In the genomic region with DNA sequence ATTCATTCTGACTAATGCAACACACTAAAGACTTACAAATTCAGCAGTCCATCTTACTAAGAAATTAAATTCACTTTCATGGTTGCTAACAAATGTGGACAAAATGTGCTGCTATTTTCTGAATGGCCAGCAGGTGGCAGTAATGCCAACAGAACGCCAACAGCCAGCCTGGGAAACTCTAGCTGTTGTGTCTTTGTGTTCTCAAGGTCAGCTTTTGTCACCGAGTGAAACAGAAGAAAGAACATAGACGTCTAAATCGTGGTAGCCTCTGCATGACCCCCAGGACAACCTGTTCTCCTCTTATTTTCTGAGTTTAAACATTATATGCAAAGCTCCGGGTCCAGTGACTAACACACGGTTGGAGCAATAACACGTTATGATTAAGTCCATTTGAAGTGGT, we compare ENCODE assay signal across 8 mouse cellular contexts. TPM values are rescaled to one million over a fixed set of nuclear protein-coding genes. Genes with fewer than 3 reads are reported as not detected.
DNase-seq lines count a peak whose midpoint lies in the region; ATAC-seq and TF ChIP-seq lines count a peak whose summit lies in the region.

No protein-coding gene starts in this region.

- ATAC-seq in embryonic facial prominence, embryonic 15.5 days (ENCODE audit: insufficient number of reproducible peaks, low FRiP score, low TSS enrichment, low read depth) = no peak
- no peak for ATAC-seq in hindbrain, postnatal 0 days
- ATAC-seq in limb, embryonic 13.5 days (ENCODE audit: low FRiP score, low read depth) = no peak
- no peak for ATAC-seq in midbrain, postnatal 0 days (ENCODE audit: low FRiP score)

- 0 out of 2 replicates have a peak overlapping the region, but pooled peaks have one; percentile 1 for H3K27ac ChIP-seq in gastrocnemius, adult 2 months
- H3K27ac ChIP-seq in embryonic facial prominence, embryonic 15.5 days (replicated peaks) = no peak overlapping the region
- 0 out of 2 replicates have a peak overlapping the region, but pooled peaks have one; percentile 32 for H3K27ac ChIP-seq in hindbrain, postnatal 0 days
- no peak overlapping the region for H3K27ac ChIP-seq in limb, embryonic 13.5 days
- H3K27ac ChIP-seq in midbrain, postnatal 0 days (ENCODE audit: low read depth, low read length) = peak overlapping the region; percentile 39

- DNase-seq in gastrocnemius, adult 2 months = peak; percentile 63
- DNase-seq in gastrocnemius, postnatal 14 days = no peak
- peak; percentile 55 to 73 for DNase-seq in adrenal gland, postnatal 36 days
- DNase-seq in hindbrain, postnatal 0 days (ENCODE audit: low spot score) = peak; percentile 90
- DNase-seq in midbrain, postnatal 0 days (ENCODE audit: low spot score) = peak; percentile 91
- DNase-seq in spleen, postnatal 4 days (ENCODE audit: low spot score in 2 of 2) = peak; percentile 54 to 79

- intact Hi-C loops in gastrocnemius, adult 2 months (cut with DNase I) = loop anchor here (2.0 to 10.0 kb wide), 2 partner anchors 109 to 423 kb away; partner anchors contain the start of genes Amigo2 and Pced1b
- intact Hi-C loops in gastrocnemius, postnatal 14 days (cut with DNase I; ENCODE audit: low total_unique reads) = no loop called here

- H3K4me3 ChIP-seq in gastrocnemius, adult 2 months = peak overlapping the region; percentile 36
- no peak overlapping the region for H3K4me3 ChIP-seq in embryonic facial prominence, embryonic 15.5 days (replicated peaks)
- H3K4me3 ChIP-seq in hindbrain, postnatal 0 days (ENCODE audit: low read length) = no peak overlapping the region
- no peak overlapping the region for H3K4me3 ChIP-seq in limb, embryonic 13.5 days
- no peak overlapping the region for H3K4me3 ChIP-seq in midbrain, postnatal 0 days (ENCODE audit: low read depth, low read length)

- 0 out of 2 replicates have a peak overlapping the region, but pooled peaks have one; percentile 12 for H3K4me2 ChIP-seq in embryonic facial prominence, embryonic 15.5 days (replicated peaks)
- no peak overlapping the region for H3K4me2 ChIP-seq in hindbrain, postnatal 0 days (ENCODE audit: low read depth, low read length)
- H3K4me2 ChIP-seq in limb, embryonic 13.5 days (replicated peaks) = 0 out of 2 replicates have a peak overlapping the region, but pooled peaks have one; percentile 19
- no peak overlapping the region for H3K4me2 ChIP-seq in midbrain, postnatal 0 days (ENCODE audit: low read depth, low read length, poor library complexity, severe bottlenecking)

- H3K27me3 ChIP-seq in embryonic facial prominence, embryonic 15.5 days = no peaks in the 10 kb centered on the region
- H3K27me3 ChIP-seq in hindbrain, postnatal 0 days (ENCODE audit: insufficient read depth, low read length) = no peaks in the 10 kb centered on the region
- H3K27me3 ChIP-seq in limb, embryonic 13.5 days = no peaks in the 10 kb centered on the region
- no peaks in the 10 kb centered on the region for H3K27me3 ChIP-seq in midbrain, postnatal 0 days (ENCODE audit: insufficient read depth, low read length)

- H3K9ac ChIP-seq in embryonic facial prominence, embryonic 15.5 days = no peak overlapping the region
- H3K9ac ChIP-seq in hindbrain, postnatal 0 days (replicated peaks; ENCODE audit: low read length) = no peak overlapping the region
- no peak overlapping the region for H3K9ac ChIP-seq in limb, embryonic 13.5 days
- H3K9ac ChIP-seq in midbrain, postnatal 0 days (replicated peaks; ENCODE audit: low read length, poor library complexity, severe bottlenecking) = no peak overlapping the region

- no peaks in the 10 kb centered on the region for H3K36me3 ChIP-seq in embryonic facial prominence, embryonic 15.5 days
- H3K36me3 ChIP-seq in hindbrain, postnatal 0 days (ENCODE audit: insufficient read depth, low read length) = no peaks in the 10 kb centered on the region
- H3K36me3 ChIP-seq in limb, embryonic 13.5 days = 0 out of 2 replicates have a peak, but pooled peaks cover 3% of the 10 kb centered on the region
- no peaks in the 10 kb centered on the region for H3K36me3 ChIP-seq in midbrain, postnatal 0 days (ENCODE audit: insufficient read depth, low read length)

- TF ChIP-seq CTCF in gastrocnemius, adult 2 months (IDR thresholded peaks at IDR 0.05) = peak; percentile 84
- peak; percentile 95 for TF ChIP-seq CTCF in hindbrain, postnatal 0 days (IDR thresholded peaks at IDR 0.05; ENCODE audit: low read depth)
- peak; percentile 98 for TF ChIP-seq CTCF in midbrain, postnatal 0 days (IDR thresholded peaks at IDR 0.05)

- H3K4me1 ChIP-seq in embryonic facial prominence, embryonic 15.5 days = no peaks in the 10 kb centered on the region
- H3K4me1 ChIP-seq in hindbrain, postnatal 0 days (ENCODE audit: insufficient read depth, low read length) = peaks cover 13% of the 10 kb centered on the region
- 0 out of 2 replicates have a peak, but pooled peaks cover 3% of the 10 kb centered on the region for H3K4me1 ChIP-seq in limb, embryonic 13.5 days
- peaks cover 7% of the 10 kb centered on the region; the same call in 1 of the 2 replicates for H3K4me1 ChIP-seq in midbrain, postnatal 0 days (ENCODE audit: insufficient read depth, low read length)

- no peaks in the 10 kb centered on the region for H3K9me3 ChIP-seq in embryonic facial prominence, embryonic 15.5 days (replicated peaks)
- no peaks in the 10 kb centered on the region for H3K9me3 ChIP-seq in hindbrain, postnatal 0 days (ENCODE audit: low read length)
- no peaks in the 10 kb centered on the region for H3K9me3 ChIP-seq in limb, embryonic 13.5 days
- H3K9me3 ChIP-seq in midbrain, postnatal 0 days (ENCODE audit: low read length) = no peaks in the 10 kb centered on the region

- WGBS in embryonic facial prominence, embryonic 15.5 days = 30% methylated on average over 7 of the region's 7 CpGs
- 29% methylated on average over 7 of the region's 7 CpGs for WGBS in hindbrain, postnatal 0 days
- 39% methylated on average over 7 of the region's 7 CpGs for WGBS in limb, embryonic 13.5 days
- 21% methylated on average over 7 of the region's 7 CpGs for WGBS in midbrain, postnatal 0 days

RNA-seq across cellular contexts. Expression of gene Rpap3, which starts 38.2 kb away (rescaled TPM):
- 10 to 100 TPM; 11.4 to 13.3 TPM for total RNA-seq in gastrocnemius, adult 2 months (2021)
- 10 to 100 TPM in 1 of 2 experiments, 1 to 10 TPM in 1; 9.4 to 10.4 TPM for total RNA-seq in gastrocnemius, postnatal 14 days (2021)
- total RNA-seq in adrenal gland, postnatal 36 days (2021) = 10 to 100 TPM; 19.5 to 20.5 TPM
- 19.7 and 24.0 TPM in 2 replicates for polyA plus RNA-seq in embryonic facial prominence, embryonic 15.5 days (2015; fragmentation: Nextera tagmentation; extraction: Ambion mirVana)
- total RNA-seq in hindbrain, postnatal 0 days (2014; rRNA removed) = 14.1 and 19.2 TPM in 2 replicates
- 38.1 and 41.6 TPM in 2 replicates for polyA plus RNA-seq in hindbrain, postnatal 0 days (2015; fragmentation: Nextera tagmentation; extraction: Ambion mirVana)
- polyA plus RNA-seq in limb, embryonic 13.5 days (2015; fragmentation: Nextera tagmentation; extraction: Ambion mirVana) = 27.5 and 30.8 TPM in 2 replicates
- total RNA-seq in midbrain, postnatal 0 days (2014; rRNA removed) = 21.8 and 35.2 TPM in 2 replicates
- polyA plus RNA-seq in midbrain, postnatal 0 days (2015; fragmentation: Nextera tagmentation; extraction: Ambion mirVana) = 44.4 and 46.2 TPM in 2 replicates

Comparison
In these comparisons a context has a peak if more than half of its experiments do, and no peak if none do; other contexts are left out.
1. H3K27ac ChIP-seq: peak in gastrocnemius, adult 2 months (single experiment), hindbrain, postnatal 0 days (single experiment) and midbrain, postnatal 0 days (single experiment); none in embryonic facial prominence, embryonic 15.5 days (single experiment) and limb, embryonic 13.5 days (single experiment).
2. H3K4me2 ChIP-seq: peak in embryonic facial prominence, embryonic 15.5 days (single experiment) and limb, embryonic 13.5 days (single experiment); none in hindbrain, postnatal 0 days (single experiment) and midbrain, postnatal 0 days (single experiment).
3. Peak in every context shown above with its lines, with median percentiles within 50 percentile points of each other: CTCF ChIP-seq.